Mouse (Mus musculus) thymus, adult 18-20 months (tissue): ENCODE data around the gene Pakap.

ENCODE experiments used
- DNase-seq, 2 experiments: peaks; one replicate each; pipeline ENCODE4 v3.0.0; 2022; ENCODE audit warnings: mixed read lengths in 2 of 2

The Pakap gene

DNA sequence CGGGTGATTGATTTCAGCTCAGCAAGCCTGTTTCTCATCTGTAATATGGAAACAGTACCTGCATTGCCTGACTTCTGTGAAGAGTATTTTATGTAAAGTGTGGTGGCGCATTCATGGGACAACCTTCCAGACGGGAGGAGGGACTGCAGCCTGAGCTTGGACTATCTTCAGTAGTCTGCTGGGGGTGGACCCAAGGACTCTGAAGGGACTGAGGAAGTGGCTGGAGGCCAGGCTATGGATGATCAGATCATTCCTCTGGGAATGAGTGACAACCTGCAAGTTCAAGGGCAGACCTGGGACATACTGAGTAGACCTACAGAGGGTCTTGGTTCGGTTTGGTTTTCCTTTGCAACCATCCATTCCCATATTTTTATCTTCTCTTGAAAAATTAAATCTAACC, 154.3 kb downstream of the Pakap start:
- no peak for DNase-seq

DNA sequence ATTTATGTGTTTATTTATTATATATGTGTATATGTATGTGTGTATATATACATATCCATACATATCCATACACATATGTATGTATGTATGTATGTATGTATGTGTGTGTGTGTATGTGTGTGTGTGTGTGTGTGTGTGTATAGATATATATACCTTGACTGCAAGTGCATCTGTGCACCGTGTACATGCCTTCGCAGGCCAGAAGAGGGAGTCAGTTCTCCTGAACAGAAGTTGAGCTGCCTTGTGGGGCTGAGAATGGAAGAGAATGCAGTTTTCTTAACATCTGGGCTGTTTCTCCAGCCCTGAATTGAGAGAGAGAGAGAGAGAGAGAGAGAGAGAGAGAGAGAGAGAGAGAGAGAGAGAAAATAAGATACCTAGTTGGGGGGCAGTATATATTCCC, 155.7 kb downstream of the Pakap start:
- DNase-seq = peak in 1 of 2 experiments; percentile 25

DNA sequence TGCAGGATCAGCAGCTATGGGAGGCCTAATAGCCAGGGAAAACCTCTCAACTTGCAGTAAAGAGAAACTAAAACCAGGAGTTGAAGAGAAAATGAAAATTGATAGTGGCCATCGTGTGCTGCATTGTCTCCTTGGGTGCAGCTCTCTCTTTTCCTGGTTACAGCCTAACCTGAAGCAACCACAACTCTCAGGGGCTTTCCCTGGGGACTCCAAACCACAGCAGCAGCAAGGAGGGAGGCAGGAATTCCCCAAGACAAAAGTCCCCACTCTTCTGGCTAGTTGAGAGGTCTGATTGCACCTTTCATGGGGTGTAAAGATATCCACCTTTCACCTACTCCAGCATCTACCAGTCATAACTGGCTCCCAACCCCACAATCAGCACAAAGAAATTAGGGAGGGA, 157.6 kb downstream of the Pakap start:
- no peak for DNase-seq

DNA sequence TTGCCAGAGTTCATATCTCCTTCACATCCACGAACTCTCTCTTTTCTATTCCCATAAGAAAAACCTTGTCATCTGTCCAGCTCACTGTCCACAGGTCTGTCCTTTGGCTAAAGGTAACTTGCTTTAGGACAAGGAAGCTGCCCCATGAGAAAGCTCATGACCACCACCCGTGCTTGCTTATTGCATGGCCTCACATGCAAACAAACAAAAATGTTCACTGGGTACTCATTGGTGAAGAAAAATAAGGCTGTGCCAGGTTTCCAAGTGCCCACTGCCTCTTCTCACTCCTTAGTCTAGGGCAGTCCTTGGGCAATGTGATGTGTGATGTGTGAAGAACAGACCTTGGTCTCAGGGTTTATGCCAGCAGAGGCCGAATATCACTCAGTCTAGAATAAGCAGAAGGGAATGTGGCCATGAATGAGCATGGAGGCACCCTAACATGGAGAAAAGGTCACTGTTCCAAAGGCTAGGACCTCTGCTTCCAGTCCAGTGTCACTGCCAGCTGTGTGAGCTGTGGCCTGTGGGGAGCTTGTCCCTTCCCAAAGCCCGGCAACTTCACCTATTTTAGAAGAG, 160.7 kb downstream of the Pakap start:
- no peak for DNase-seq

DNA sequence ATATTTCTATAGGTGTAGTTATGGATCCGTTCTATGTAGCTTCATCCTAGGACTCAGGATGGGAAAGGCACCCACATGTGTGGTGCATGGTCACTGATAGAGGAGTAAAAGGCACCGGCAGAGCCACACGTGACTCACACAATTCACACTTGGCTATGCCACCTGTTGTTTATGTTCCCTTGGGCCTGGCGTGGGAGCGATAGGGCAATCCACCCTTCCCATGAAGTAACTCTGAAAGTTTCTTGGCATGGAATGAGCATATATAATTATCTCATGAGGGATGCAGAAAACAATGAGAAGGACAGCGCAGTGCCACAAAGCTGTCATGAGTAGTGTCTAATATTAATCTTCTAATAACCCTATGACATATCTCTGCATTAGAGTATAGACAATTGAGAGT, 162.1 kb downstream of the Pakap start:
- DNase-seq = no peak

DNA sequence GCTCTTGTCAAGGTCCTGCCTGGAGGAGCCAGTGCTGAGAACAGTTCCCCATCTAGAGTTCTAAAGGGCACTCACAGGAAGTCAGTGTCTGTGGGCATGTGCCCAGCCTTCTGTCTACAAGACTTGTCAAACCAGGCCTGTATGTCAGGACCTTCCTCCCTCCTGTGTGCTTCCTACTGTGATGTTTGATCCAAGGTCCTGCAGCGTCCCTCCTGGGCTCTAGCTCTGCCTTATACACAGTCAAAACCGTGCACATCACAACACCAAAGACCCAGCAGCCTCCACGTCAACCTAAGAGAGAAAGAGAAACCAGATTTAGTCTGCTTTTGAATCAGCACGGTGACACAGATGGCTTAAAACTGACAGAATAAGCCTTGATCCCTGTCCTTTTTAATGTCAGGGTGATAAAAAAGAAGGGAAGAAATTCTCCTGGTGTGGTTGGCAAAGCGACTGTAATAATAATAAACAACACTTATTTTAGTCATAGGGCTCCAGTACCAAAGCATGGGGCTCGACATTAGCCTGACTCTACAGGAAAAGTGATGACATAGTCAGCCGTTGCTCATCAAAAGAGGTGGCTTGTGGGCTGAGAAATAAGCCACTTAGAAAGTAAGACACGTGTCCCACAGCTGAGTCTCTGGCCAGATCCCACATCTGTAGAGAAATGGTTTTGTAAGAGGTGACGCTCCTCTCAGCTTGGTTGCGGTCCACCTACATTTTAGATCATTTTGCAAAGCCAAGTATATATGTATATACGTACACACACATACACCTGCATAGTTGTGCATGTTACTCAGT, 163.0 kb downstream of the Pakap start:
- DNase-seq = peak in 1 of 2 experiments; percentile 31

DNA sequence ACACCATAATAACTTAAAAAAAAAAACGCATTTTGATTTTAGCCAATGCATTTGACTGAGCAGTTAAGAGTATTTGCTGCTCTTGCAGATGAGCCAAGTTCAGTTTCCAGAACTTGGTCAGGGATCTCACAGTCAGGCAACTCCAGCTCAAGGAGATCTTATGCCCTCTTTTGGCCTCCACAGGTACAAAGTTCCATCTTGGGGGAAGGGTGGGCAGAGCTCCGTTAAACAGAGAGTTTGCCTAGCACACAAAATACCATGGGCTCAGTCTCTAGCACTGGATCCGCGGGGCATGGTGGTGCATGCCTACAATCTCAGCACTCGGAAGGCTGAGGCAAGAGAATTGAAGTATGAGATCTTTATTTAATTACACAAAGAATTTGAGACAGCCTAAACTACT, 164.4 kb downstream of the Pakap start:
- no peak for DNase-seq

DNA sequence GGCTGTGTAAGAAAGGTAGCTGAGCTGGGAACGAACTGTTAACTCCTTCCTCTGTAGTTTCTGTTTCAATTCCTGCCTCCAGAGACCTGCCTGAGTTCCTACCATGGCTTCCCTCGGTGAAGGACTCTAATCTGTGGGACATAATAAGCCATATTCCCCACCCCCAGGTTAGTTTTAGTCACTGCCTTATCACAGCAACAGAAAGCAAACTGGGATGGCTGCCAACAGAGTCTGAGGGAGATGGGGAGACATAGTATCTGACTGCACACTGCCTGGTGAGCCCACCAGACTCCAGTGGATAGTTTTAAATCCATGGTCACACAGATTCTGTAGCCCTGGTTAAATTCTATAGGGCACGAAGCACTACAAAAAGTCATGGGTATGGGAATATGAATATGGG, 165.5 kb downstream of the Pakap start:
- no peak for DNase-seq

DNA sequence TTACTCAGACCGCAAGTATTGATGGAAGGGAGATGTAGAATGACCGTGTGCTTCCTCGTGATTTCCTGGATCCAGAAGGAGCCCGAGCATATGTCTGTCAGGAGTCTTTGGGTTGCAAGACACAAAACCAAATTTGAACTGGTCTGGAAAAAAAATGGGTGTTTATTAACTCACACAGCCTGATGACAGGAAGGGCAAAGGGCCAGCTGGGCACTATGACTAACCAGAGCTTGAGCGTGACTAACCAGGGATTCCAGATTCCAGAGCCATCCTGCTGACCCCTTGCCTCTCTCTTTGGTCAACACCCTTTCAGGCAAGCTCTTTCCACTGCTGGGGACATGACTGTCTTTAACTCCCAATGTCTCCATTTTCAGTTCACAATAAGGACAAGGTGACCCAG, 167.4 kb downstream of the Pakap start:
- DNase-seq = no peak

DNA sequence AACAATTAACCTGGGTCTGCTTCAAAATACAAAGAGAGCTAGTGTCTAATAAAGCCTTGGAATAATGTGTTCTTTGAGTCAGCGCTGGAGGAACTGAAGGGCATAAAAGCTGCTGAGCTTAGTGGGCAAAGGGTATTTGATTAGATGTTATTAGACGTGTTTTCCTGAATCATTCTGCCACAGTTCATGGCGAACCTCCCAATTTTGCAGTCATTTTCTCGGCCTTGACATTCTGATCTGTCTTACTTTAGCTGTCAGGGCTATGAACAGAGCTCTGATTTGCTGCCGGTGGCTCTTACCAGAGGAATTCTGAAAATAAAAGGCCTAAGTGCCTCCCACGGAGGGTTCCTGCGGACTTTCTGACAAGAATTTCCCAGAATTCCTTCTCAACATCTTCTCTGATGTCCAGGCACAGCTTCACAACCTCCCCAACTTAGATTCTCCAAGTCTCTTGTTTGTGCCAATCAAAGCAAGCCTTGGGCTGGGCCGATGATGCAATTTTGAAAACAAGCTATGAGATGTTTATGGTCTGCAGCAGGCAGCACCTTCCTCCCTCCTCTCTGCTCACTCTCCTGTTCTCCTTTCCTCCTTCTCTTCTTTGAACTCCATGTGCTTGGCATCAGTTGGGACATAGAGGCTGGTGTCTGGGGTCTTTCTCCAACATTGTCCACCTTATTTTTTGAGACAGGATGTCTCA, 171.0 kb downstream of the Pakap start:
- DNase-seq = no peak

DNA sequence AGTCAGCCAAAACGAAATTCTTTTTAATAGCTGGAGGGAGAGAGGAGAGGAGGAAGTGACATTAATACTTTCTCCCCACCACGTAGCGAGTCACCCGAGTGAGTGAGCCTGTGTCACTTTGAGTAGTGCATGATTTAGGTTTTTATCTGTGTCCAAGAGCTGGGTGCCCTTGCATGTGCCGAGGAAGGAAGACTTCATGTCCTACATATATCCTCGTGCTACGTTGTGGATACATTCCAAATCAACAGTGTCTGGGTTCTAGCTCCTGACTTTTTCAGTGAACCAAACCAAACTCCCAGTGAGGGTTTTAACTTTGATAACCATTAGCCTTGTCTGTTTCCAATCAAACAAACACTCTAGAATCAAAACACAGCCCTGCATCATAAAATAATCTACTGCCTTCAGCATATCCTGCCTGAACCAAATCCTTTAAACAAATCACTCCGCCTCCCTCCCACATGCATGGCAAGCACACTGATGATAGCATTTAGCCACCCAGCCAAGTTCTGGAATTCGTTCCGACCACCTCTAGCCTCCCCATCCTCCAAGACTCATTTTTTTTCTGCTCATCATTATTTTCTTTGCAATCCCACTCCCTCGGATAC, 175.4 kb downstream of the Pakap start:
- no peak for DNase-seq

DNA sequence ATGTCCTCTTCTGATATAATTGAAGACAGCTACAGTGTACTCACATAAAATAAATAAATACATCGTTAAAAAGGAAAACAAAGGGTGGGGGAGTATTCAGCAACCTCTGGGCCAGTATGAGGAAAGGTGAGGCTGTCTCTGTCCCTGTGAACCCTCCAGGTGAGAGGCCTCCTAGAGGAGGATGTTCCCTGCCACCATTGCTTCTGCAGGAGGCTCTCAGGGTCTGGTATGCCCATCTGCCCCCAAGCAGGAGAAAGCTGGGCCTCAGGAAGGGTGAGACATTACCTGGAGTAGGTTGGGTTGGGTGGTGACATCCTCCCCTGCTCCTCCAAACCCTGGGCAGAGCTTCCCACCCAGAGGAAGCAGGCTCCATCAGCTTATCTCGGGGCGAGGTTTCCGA, 182.7 kb downstream of the Pakap start:
- no peak for DNase-seq

DNA sequence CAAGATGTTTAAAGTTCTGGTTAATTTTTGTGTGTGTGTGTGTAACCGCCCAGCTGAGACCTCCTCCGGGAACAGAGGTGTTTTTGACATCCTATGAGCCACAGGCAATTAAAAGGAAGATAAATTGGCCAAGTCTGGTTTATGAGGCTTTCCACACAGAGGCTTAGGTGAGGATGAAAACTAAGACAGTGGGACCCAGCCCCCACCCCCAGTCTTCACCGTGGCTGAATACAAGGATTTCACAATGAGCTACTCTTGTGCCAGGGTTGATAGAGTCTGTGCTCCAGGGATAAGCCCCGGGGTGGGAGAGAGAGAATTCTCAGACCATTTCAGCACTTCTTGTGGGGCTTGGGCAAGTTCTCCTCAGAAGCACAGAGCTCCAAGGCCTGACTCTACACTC, 183.1 kb downstream of the Pakap start:
- no peak for DNase-seq

DNA sequence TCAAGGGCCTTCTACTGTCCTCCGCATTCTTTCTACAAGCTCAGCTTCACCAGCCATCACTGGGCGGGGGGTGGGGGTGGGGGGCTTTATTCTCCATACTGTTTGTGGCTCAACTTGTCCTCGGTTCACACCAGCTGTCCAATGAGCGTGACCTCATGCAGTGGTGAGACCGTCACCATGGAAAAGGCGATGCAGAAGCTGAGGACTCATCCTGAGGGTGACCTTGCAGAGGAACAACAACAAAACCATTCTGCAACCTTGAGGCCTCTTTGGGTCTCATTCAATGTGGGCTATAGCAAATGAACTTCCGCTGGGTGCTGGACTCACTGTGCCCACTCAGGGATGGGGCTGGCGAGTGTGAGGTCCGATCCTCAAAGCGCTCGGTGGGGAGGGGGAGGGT, 183.6 kb downstream of the Pakap start:
- DNase-seq = no peak

DNA sequence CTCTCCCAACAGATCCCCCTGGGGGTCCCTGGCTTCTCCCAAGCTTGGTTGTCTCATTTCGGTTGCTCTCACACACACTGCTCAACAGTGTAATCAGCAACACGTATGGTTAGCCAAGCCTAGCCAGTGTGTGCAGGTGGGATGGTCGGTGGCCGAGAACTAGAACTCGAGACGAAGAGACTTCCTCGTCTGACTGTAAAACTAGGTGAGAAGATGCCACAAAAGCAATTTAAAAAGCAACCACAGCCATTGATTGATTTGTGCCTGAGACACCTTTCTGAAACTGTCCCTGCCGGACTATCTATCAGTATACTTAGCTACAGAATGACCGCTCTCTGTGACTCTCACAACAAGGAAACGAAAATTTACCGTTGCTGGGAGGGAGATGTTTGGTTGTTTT, 187.1 kb downstream of the Pakap start:
- no peak for DNase-seq

DNA sequence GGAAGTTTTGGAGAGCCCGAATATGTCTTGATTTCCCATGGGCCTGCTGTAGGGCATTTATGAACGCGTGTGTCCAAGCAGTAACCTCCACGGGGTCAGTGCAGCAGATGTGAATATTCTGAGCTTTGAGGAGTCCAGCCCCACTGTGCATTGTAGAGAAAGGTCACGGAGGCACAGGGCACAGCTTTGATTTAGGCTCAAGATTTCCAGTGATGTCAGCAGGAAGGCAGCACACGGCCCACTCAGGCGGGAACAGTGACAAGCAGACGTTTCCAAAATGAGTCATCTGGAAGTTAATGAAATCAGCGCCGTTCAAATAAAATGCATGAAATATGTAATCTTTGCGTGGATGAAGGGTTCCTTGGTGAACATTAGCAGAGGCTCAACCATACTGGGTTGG, 190.0 kb downstream of the Pakap start:
- no peak for DNase-seq

DNA sequence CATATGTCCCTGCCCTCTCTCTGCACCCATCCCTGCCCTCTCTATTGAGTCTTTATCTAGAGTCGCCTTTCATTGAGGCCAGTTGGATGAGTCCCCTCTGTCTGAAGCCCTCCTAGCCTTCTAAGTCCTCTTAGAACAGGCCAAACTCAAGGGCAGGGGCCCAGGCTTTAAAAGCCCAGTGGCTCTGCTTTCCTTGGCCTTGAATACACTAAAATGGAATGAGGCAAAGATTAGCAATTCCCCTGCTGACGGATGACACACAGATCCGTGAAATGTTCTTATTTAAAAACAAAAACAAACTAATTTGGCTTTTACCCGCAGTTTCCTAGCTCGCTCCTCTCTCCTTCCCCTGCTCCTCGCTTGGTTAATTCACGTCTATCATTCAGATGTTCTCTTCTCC, 194.4 kb downstream of the Pakap start:
- no peak for DNase-seq

DNA sequence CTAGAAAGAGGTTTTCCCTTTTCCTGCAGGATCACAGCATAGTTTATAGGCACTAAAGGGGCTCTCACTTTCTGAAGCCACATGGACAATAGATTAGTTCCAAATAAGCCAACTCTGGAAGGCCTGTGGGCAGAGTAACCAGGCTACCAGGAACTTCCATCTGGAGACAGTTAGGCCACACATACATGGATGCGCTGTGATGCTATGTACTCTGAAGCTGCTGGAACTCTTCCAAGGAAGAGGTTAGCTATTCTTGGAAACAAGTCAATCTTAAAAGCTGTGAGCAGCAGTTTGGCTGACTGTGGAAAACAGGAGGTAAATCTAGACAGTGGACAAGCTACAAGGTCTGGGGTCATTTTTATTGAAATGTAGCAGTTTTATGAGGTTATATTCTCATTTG, 196.4 kb downstream of the Pakap start:
- DNase-seq = no peak

DNA sequence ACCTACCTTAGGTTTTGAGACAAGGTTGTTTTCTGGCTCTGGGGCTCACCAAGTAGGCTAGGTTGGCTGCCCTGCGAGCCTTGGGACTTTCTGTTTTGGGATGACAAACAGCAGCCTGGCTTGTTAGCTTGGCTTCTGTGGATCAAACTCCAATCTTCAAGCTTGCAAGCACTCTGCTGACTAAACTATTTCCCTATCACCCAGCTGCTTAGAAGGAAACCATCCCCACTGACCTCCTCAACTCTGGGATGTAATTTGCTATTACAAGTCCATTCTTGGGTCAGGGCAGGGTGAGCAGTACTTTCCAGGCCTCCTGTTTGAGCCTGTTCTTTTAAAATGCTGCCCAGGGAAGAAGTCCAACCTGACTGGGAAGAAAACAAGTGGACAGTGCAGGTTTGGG, 196.9 kb downstream of the Pakap start:
- no peak for DNase-seq

DNA sequence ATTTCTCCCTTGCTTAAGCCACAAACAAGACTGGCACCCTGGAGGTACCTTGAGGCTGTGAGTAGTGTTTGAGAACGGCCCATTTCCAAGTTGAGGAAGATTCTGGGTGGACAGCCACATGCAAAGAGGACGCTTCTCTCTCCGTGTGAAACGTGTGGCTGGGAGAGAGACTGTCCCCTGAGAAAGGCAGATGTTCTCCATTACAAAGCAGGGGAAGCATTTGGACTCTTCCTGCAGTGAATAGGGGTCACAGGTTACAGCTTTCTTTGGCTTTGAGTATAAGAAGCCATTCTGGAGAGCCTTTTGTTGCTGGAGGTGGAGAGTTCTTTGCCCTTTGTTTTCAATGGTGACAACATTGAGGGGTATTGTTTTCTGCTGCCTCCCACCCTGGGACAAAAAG, 197.8 kb downstream of the Pakap start:
- DNase-seq = no peak

DNA sequence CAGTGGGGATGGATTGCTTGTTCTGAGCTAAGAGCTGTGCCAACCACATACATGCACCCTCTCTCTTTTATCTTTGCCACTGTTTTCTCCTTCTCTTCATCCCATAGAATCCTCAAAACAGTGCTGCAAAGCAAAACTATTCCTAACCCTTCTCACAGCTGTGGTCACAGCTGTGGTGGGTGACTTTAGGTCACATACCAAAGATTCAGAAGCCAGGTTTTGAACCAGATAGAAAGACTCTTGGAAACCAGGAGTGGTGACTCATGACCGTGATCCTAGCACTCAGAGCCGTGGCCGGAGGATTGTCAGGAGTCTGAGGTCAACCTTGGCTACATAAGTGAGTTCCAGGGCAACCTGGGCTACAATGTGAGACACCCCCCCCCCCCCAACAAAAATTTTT, 201.0 kb downstream of the Pakap start:
- no peak for DNase-seq

DNA sequence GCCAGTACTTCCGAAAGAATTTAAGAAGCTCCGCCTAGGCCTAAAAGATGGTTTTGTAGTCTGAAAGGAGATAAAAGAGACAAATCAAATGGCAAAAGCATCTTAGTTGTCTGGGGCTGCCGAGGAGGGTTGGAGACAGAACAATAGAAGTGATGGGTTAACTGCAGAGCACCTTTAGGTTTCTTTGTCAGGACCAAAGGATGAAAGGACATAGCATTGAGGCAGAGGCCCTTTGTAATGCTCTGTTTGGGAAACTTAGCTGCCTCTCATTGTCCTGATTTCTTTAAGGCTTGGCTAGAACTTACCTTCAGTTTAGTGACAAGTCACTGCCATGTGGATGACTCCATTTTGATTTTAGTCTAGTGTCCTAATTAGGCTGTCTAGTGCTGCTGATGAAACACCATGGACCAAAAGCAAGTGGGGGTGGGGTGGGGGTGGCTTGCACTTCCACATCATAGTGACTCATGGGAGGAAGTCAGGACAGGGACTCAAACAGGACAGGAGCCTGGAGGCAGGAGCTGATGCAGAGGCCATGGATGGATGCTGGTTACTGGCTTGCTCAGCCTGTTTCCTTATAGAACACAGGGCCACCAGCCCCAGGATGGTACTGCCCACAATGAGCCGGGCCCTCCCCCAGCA, 202.3 kb downstream of the Pakap start:
- DNase-seq = no peak

DNA sequence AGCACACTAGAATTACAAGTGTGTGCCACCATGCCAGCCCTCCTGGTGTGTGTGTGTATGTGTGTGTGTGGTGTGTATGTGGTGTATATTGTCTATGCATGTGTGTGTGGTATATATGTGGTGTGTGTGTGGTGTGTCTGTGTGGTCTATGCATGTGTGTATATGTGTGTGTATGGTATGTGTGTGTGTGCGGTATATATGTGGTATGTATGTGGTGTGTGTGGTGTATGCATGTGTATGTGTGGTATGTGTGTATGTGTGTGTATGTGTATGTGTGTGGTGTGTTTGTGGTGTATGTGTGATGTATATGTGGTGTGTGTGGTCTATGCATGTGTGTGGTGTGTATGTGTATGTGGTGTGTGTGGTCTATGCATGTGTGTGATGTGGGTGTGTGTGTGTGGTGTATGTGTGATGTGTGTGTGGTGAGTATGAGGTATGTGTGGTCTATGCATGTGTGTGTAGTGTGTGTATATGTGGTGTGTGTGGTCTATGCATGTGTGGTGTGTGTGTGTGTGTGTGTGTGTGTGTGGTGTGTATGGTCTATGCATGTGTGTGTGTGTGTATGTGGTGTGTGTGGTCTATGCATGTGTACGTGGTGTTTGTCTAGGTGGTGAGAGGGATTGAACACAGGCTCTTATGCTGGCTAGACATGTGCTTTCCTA, 203.7 kb downstream of the Pakap start:
- no peak for DNase-seq
